ENCODE assay signal across 10 mouse cellular contexts in genomic region chr4:134760793-134761201, GRCm38 (mm10). TPM values are rescaled to one million over a fixed set of nuclear protein-coding genes. Genes with fewer than 3 reads are reported as not detected.
A peak's percentile ranks its signal among the peaks of the same experiment; 100 is the strongest.
DNase-seq lines count a peak whose midpoint lies in the region; ATAC-seq and TF ChIP-seq lines count a peak whose summit lies in the region.
"Had no signal": no experiment of that assay in that cellular context is flagged by ENCODE, and none has a peak within 500 bp of the region (broad histone marks: within the 10 kb centered on the region; RNA-seq: fewer than 3 reads in every experiment).

No protein-coding gene starts in this region.

- H3K4me3 ChIP-seq in brown adipose tissue, adult 24 weeks (ENCODE audit: insufficient read depth, low read depth, low read length), result peak overlapping the region; percentile 24
- no peak overlapping the region for H3K4me3 ChIP-seq in heart, postnatal 0 days (ENCODE audit: low read depth, low read length)
- peak overlapping the region; percentile 24 for H3K4me3 ChIP-seq in liver, embryonic 12.5 days
- no peak overlapping the region for H3K4me3 ChIP-seq in spleen, adult 2 months (ENCODE audit: extremely low read depth, insufficient read depth, insufficient read length)
- no peak overlapping the region for H3K4me3 ChIP-seq in forebrain, embryonic 14.5 days (ENCODE audit: low read depth, low read length)
- no peak overlapping the region for H3K4me3 ChIP-seq in neural tube, embryonic 15.5 days (replicated peaks)
- H3K4me3 ChIP-seq: embryonic facial prominence, embryonic 13.5 days; neural tube, embryonic 12.5 days had no signal

- no peaks in the 10 kb centered on the region for H3K9me3 ChIP-seq in heart, postnatal 0 days (replicated peaks; ENCODE audit: control insufficient read depth, low read length)
- H3K9me3 ChIP-seq in liver, embryonic 12.5 days (replicated peaks), result no peaks in the 10 kb centered on the region
- no peaks in the 10 kb centered on the region for H3K9me3 ChIP-seq in forebrain, embryonic 14.5 days (replicated peaks; ENCODE audit: control insufficient read depth, low read length)
- H3K9me3 ChIP-seq in neural tube, embryonic 15.5 days (replicated peaks), result no peaks in the 10 kb centered on the region
- H3K9me3 ChIP-seq: embryonic facial prominence, embryonic 13.5 days; neural tube, embryonic 12.5 days had no signal

- no peak for TF ChIP-seq CTCF in heart, postnatal 0 days (IDR thresholded peaks at IDR 0.05; ENCODE audit: low read depth)
- TF ChIP-seq CTCF in spleen, adult 2 months (IDR thresholded peaks at IDR 0.05; ENCODE audit: extremely low read depth, insufficient read depth, insufficient read length, insufficient replicate concordance), result no peak

- no peak for TF ChIP-seq POLR2A in spleen, adult 2 months (IDR thresholded peaks at IDR 0.05; ENCODE audit: low read depth, low read length)

- H3K27me3 ChIP-seq in heart, postnatal 0 days (ENCODE audit: control insufficient read depth, insufficient read depth, low read length), result no peaks in the 10 kb centered on the region
- H3K27me3 ChIP-seq in liver, embryonic 12.5 days (replicated peaks), result no peaks in the 10 kb centered on the region
- no peaks in the 10 kb centered on the region for H3K27me3 ChIP-seq in spleen, adult 2 months (ENCODE audit: control insufficient read depth, insufficient read depth, low read length)
- no peaks in the 10 kb centered on the region for H3K27me3 ChIP-seq in forebrain, embryonic 14.5 days (replicated peaks; ENCODE audit: control insufficient read depth, insufficient read depth, low read length)
- peaks cover 5% of the 10 kb centered on the region for H3K27me3 ChIP-seq in neural tube, embryonic 15.5 days (replicated peaks)

- H3K9ac ChIP-seq in heart, postnatal 0 days (replicated peaks; ENCODE audit: low read depth, low read length), result no peak overlapping the region
- peak overlapping the region; percentile 66 for H3K9ac ChIP-seq in liver, embryonic 12.5 days
- H3K9ac ChIP-seq in forebrain, embryonic 14.5 days (ENCODE audit: low read length), result no peak overlapping the region
- no peak overlapping the region for H3K9ac ChIP-seq in neural tube, embryonic 15.5 days (replicated peaks)
- H3K9ac ChIP-seq: embryonic facial prominence, embryonic 13.5 days; neural tube, embryonic 12.5 days had no signal

- peak; percentile 75 for ATAC-seq in heart, postnatal 0 days (ENCODE audit: insufficient read depth, low read depth)
- no peak for ATAC-seq in liver, embryonic 12.5 days
- ATAC-seq in forebrain, embryonic 14.5 days, result no peak
- no peak for ATAC-seq in neural tube, embryonic 15.5 days (ENCODE audit: low FRiP score)

- TF ChIP-seq EP300 in heart, postnatal 0 days (IDR thresholded peaks at IDR 0.05; ENCODE audit: low read depth), result peak; percentile 64; the same call in 1 of the 2 replicates

- DNase-seq in cerebellum, adult 11-12 months, result peak; percentile 45
- no peak for DNase-seq in cerebellum, postnatal 4 days (ENCODE audit: low spot score in 2 of 2)
- DNase-seq in heart, postnatal 0 days (ENCODE audit: low spot score), result peak; percentile 93
- DNase-seq in spleen, adult 2 months (ENCODE audit: low read depth in 1 of 2, low spot score in 2 of 2), result no peak
- DNase-seq in forebrain, embryonic 14.5 days (ENCODE audit: low spot score), result no peak

- H3K4me1 ChIP-seq in brown adipose tissue, adult 24 weeks (ENCODE audit: control insufficient read depth, insufficient read depth, insufficient read length, low read length), result peaks cover 70% of the 10 kb centered on the region
- H3K4me1 ChIP-seq in heart, postnatal 0 days (ENCODE audit: control insufficient read depth, insufficient read depth), result peaks cover 57% of the 10 kb centered on the region
- H3K4me1 ChIP-seq in liver, embryonic 12.5 days, result peaks cover 96% of the 10 kb centered on the region
- H3K4me1 ChIP-seq in spleen, adult 2 months (ENCODE audit: control insufficient read depth, insufficient read depth, insufficient read length), result peaks cover 72% of the 10 kb centered on the region
- no peaks in the 10 kb centered on the region for H3K4me1 ChIP-seq in forebrain, embryonic 14.5 days (ENCODE audit: control insufficient read depth, insufficient read depth, low read length)
- 0 out of 2 replicates have a peak, but pooled peaks cover 8% of the 10 kb centered on the region for H3K4me1 ChIP-seq in neural tube, embryonic 15.5 days
- H3K4me1 ChIP-seq: neural tube, embryonic 12.5 days had no signal

- WGBS in heart, postnatal 0 days, result 5% methylated on average over 9 of the region's 9 CpGs
- WGBS in liver, embryonic 12.5 days (ENCODE audit: insufficient replicate concordance), result 29% methylated on average over 9 of the region's 9 CpGs
- 66% methylated on average over 9 of the region's 9 CpGs for WGBS in spleen, adult 2 months
- 56% methylated on average over 9 of the region's 9 CpGs for WGBS in forebrain, embryonic 14.5 days
- 58% methylated on average over 9 of the region's 9 CpGs for WGBS in neural tube, embryonic 15.5 days

- peak overlapping the region; percentile 36 for H3K4me2 ChIP-seq in heart, postnatal 0 days (ENCODE audit: low read depth, low read length)
- peak overlapping the region; percentile 61 for H3K4me2 ChIP-seq in liver, embryonic 12.5 days
- no peak overlapping the region for H3K4me2 ChIP-seq in forebrain, embryonic 14.5 days (ENCODE audit: low read length)
- no peak overlapping the region for H3K4me2 ChIP-seq in neural tube, embryonic 15.5 days
- H3K4me2 ChIP-seq: embryonic facial prominence, embryonic 13.5 days; neural tube, embryonic 12.5 days had no signal

- H3K36me3 ChIP-seq in heart, postnatal 0 days (replicated peaks; ENCODE audit: control insufficient read depth, insufficient read depth, low read length), result no peaks in the 10 kb centered on the region
- H3K36me3 ChIP-seq in liver, embryonic 12.5 days, result peaks cover 20% of the 10 kb centered on the region
- no peaks in the 10 kb centered on the region for H3K36me3 ChIP-seq in spleen, adult 2 months (ENCODE audit: control insufficient read depth, insufficient read depth, low read length)
- H3K36me3 ChIP-seq in forebrain, embryonic 14.5 days (ENCODE audit: control insufficient read depth, insufficient read depth, low read length), result no peaks in the 10 kb centered on the region
- no peaks in the 10 kb centered on the region for H3K36me3 ChIP-seq in neural tube, embryonic 15.5 days
- H3K36me3 ChIP-seq: embryonic facial prominence, embryonic 13.5 days; neural tube, embryonic 12.5 days had no signal

- peak overlapping the region; percentile 83 for H3K27ac ChIP-seq in brown adipose tissue, adult 24 weeks (replicated peaks; ENCODE audit: low read depth, low read length)
- peak overlapping the region; percentile 37 for H3K27ac ChIP-seq in heart, postnatal 0 days (ENCODE audit: low read depth)
- H3K27ac ChIP-seq in liver, embryonic 12.5 days, result peak overlapping the region; percentile 89
- peak overlapping the region; percentile 22; the same call in 1 of the 2 replicates for H3K27ac ChIP-seq in spleen, adult 2 months (ENCODE audit: insufficient read depth, low read length)
- no peak overlapping the region for H3K27ac ChIP-seq in forebrain, embryonic 14.5 days (ENCODE audit: low read depth, low read length)
- no peak overlapping the region for H3K27ac ChIP-seq in neural tube, embryonic 15.5 days (replicated peaks)
- H3K27ac ChIP-seq: embryonic facial prominence, embryonic 13.5 days; neural tube, embryonic 12.5 days had no signal

RNA-seq across cellular contexts. Expression of gene Ldlrap1, which starts 7.0 kb away (rescaled TPM):
- polyA plus RNA-seq in brown adipose tissue, adult 24 weeks (2012; ENCODE audit: insufficient read depth, insufficient read length, missing spikeins), result 6.8 and 11.8 TPM in 2 replicates
- 9.4 and 31.8 TPM in 2 replicates for total RNA-seq in heart, postnatal 0 days (2014; rRNA removed; ENCODE audit: low replicate concordance)
- 11.6 and 12.3 TPM in 2 replicates for polyA plus RNA-seq in heart, postnatal 0 days (2015; fragmentation: Nextera tagmentation; extraction: Ambion mirVana)
- polyA plus RNA-seq in liver, embryonic 12.5 days (2016; fragmentation: Nextera tagmentation; extraction: Ambion mirVana), result 26.4 and 28.2 TPM in 2 replicates
- polyA plus RNA-seq in spleen, adult 2 months (2012; rRNA removed), result 26.7 and 29.8 TPM in 2 replicates
- polyA plus RNA-seq in forebrain, embryonic 14.5 days (2014; fragmentation: Nextera tagmentation; extraction: Ambion mirVana), result 1.6 and 1.7 TPM in 2 replicates
- polyA plus RNA-seq in neural tube, embryonic 15.5 days (2015; fragmentation: Nextera tagmentation; extraction: Ambion mirVana), result 2.4 and 7.9 TPM in 2 replicates

RNA-seq across cellular contexts. Expression of gene Man1c1, which starts 56.7 kb away (rescaled TPM):
- 2.5 and 2.6 TPM in 2 replicates for polyA plus RNA-seq in brown adipose tissue, adult 24 weeks (2012; ENCODE audit: insufficient read depth, insufficient read length, missing spikeins)
- total RNA-seq in heart, postnatal 0 days (2014; rRNA removed; ENCODE audit: low replicate concordance), result 14.8 and 21.2 TPM in 2 replicates
- polyA plus RNA-seq in heart, postnatal 0 days (2015; fragmentation: Nextera tagmentation; extraction: Ambion mirVana), result 3.8 TPM in 2 replicates
- 3.2 and 3.5 TPM in 2 replicates for polyA plus RNA-seq in liver, embryonic 12.5 days (2016; fragmentation: Nextera tagmentation; extraction: Ambion mirVana)
- 6.9 and 7.7 TPM in 2 replicates for polyA plus RNA-seq in spleen, adult 2 months (2012; rRNA removed)
- polyA plus RNA-seq in forebrain, embryonic 14.5 days (2014; fragmentation: Nextera tagmentation; extraction: Ambion mirVana), result 1.5 and 1.9 TPM in 2 replicates
- polyA plus RNA-seq in neural tube, embryonic 15.5 days (2015; fragmentation: Nextera tagmentation; extraction: Ambion mirVana), result 4.7 and 4.9 TPM in 2 replicates

Comparison
In these comparisons a context has a peak if more than half of its experiments do, and no peak if none do; other contexts are left out.
1. DNase-seq: peak in cerebellum, adult 11-12 months (single experiment) and heart, postnatal 0 days (single experiment); none in cerebellum, postnatal 4 days (0 of 2), spleen, adult 2 months (0 of 2) and forebrain, embryonic 14.5 days (single experiment).
2. H3K27ac ChIP-seq: peak in brown adipose tissue, adult 24 weeks (single experiment), heart, postnatal 0 days (single experiment), liver, embryonic 12.5 days (single experiment) and spleen, adult 2 months (single experiment); none in forebrain, embryonic 14.5 days (single experiment) and neural tube, embryonic 15.5 days (single experiment).
3. H3K4me3 ChIP-seq: peak in brown adipose tissue, adult 24 weeks (single experiment) and liver, embryonic 12.5 days (single experiment); none in heart, postnatal 0 days (single experiment), spleen, adult 2 months (single experiment), forebrain, embryonic 14.5 days (single experiment) and neural tube, embryonic 15.5 days (single experiment).
4. H3K4me2 ChIP-seq: peak in heart, postnatal 0 days (single experiment) and liver, embryonic 12.5 days (single experiment); none in forebrain, embryonic 14.5 days (single experiment) and neural tube, embryonic 15.5 days (single experiment).